Mouse (Mus musculus): ENCODE results near the gene Mbnl1.

DNA sequence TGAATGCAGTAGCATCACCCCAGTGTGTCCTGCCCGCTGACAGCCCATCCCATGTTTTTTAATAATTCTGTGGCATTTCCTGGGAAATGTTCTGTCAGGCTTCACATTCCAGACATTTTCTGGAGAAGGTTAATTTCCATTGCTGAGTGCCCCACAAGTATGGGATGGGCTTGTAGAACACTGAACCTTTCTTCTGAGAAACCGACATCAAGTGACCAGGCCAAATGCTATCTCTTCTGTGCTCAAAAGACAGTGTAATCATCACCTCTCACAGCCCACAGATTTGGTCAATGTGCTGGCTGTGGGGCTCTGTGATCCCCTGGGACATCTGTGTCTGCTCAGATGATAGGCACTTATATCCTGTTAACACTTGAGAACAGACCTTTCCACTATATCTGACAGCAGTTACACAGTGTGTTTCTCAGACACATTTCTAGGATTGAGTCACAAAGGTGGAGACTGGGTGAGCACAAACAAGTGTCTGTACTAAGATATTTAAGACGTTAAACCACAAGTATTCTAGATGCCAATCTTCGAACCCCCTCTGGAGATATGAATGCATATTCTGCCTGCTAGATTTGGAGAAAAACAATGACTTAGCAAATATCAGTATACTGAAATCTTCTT is 130.4 kb downstream of the Mbnl1 start:
- TF ChIP-seq CTCF (IDR thresholded peaks at IDR 0.05; ENCODE audit: low read depth) (no peak), EP300 (IDR thresholded peaks at IDR 0.05; ENCODE audit: low read depth) (peak; percentile 99)
